Mouse (Mus musculus): ENCODE results near the gene Ptpn14. TPM values are rescaled to one million over a fixed set of nuclear protein-coding genes. Genes with fewer than 3 reads are reported as not detected.

Ptpn14 gene
- polyA plus RNA-seq, 1 experiment, result 14.1 TPM

DNA sequence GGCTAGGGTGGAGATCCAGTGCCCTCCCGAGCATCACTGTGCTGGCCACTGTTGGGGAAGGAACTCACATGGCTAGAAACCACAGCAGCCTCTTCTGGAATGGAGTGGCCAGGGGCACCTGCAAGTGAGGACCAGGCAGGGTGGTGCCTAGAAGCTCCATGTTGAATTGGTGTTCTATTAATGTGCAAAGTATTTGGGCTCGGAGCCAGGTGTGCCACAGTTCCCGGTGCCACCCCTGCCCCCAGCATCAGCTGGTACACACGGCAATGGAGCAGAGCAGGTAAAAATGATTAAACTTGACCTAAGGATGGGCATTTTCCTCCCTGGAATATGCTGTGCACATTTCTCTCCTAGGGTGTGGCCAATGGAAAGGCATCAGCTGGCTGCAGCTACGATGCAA lies 14.0 kb downstream of the Ptpn14 start:
- Histone ChIP-seq H3K4me3 (ENCODE audit: insufficient read depth, low read depth, low read length) (no peak overlapping the region), H3K4me1 (ENCODE audit: control insufficient read depth, insufficient read depth, insufficient read length, low read length) (peaks cover 19% of the 10 kb centered on the region)

GRCm38 (mm10) chr1:189743136-189743535 lies 15.1 kb downstream of the Ptpn14 start:
- Histone ChIP-seq H3K27ac (replicated peaks; ENCODE audit: low read depth, low read length) (no peak overlapping the region), H3K4me3 (ENCODE audit: insufficient read depth, low read depth, low read length) (no peak overlapping the region), H3K4me1 (ENCODE audit: control insufficient read depth, insufficient read depth, insufficient read length, low read length) (peaks cover 21% of the 10 kb centered on the region)

More for the DNA sequence above, 14.0 kb downstream of the Ptpn14 start:
- no peak overlapping the region for H3K27ac ChIP-seq (replicated peaks; ENCODE audit: low read depth, low read length)

- H3K4me3 ChIP-seq (ENCODE audit: insufficient read depth, low read depth, low read length), result no peak overlapping the region
- peaks cover 26% of the 10 kb centered on the region for H3K4me1 ChIP-seq (ENCODE audit: control insufficient read depth, insufficient read depth, insufficient read length, low read length)
- H3K27ac ChIP-seq (replicated peaks; ENCODE audit: low read depth, low read length), result peak overlapping the region; percentile 65
These were observed 17.0 kb downstream of the Ptpn14 start for GRCm38 (mm10) chr1:189744914-189745710.

DNA sequence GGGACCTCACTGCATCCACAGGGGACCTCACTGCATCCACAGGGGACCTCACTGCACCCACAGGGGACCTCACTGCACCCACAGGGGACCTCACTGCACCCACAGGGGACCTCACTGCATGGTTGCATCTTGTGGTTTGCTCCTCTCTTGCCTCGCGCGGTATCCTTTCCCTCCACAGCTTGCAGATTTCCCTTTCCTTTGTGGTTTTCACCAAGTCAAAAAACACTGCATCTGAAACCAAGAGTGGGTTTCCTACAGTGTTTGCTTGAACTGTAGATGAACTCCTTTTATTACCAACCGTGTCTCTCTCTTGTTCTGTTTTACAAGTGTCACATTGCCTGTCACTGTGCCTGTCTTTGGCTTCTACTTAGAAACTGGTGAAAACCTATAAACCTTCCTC lies 18.5 kb downstream of the Ptpn14 start:
- H3K4me1 ChIP-seq (ENCODE audit: control insufficient read depth, insufficient read depth, insufficient read length, low read length), result peaks cover 26% of the 10 kb centered on the region
- H3K4me3 ChIP-seq (ENCODE audit: insufficient read depth, low read depth, low read length), result no peak overlapping the region
- H3K27ac ChIP-seq (replicated peaks; ENCODE audit: low read depth, low read length), result 0 out of 2 replicates have a peak overlapping the region, but pooled peaks have one; percentile 0

DNA sequence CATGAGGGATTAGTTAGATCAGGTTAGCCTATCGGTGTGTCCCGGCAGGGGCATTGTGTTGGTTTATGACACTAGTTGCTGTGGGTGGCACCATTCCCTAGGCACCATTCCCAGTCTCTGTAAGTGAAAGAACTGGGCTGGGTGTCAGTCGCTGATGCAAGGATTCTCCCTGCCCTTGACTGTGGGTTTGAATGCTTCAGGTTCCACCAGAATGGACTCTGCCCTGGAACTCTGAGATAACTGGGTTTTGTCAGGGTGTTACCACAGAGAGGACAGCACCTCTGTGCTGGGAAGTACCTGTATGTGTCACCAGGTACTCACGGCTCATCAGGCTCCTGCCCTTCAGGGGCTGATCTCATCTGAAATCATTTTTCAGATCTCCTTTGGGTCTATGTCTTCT lies 21.7 kb downstream of the Ptpn14 start:
- Histone ChIP-seq H3K4me1 (ENCODE audit: control insufficient read depth, insufficient read depth, insufficient read length, low read length) (peaks cover 16% of the 10 kb centered on the region), H3K27ac (replicated peaks; ENCODE audit: low read depth, low read length) (0 out of 2 replicates have a peak overlapping the region, but pooled peaks have one; percentile 23), H3K4me3 (ENCODE audit: insufficient read depth, low read depth, low read length) (no peak overlapping the region)

DNA sequence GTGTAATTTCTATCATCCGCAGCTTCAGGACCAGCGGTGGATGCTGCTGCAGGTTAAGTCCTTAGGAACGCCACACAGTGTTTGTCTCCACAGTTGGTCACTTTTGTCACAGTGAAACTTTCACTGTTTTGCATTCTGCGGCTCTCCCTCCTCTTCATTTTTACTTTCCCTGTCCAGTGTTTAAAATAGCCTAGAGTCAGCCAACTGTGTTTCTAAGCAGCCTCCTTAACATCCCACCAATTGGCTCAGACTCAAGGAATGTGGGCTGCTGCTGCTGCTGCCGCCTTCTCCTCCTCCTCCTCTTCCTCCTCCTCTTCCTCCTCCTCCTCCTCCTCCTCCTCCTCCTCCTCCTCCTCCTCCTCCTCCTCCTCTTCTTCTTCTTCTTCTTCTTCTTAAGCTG lies 22.2 kb downstream of the Ptpn14 start:
- peaks cover 12% of the 10 kb centered on the region; the same call in 1 of the 2 replicates for H3K4me1 ChIP-seq (ENCODE audit: control insufficient read depth, insufficient read depth, insufficient read length, low read length)
- H3K27ac ChIP-seq (replicated peaks; ENCODE audit: low read depth, low read length), result 0 out of 2 replicates have a peak overlapping the region, but pooled peaks have one; percentile 23
- no peak overlapping the region for H3K4me3 ChIP-seq (ENCODE audit: insufficient read depth, low read depth, low read length)

- H3K4me1 ChIP-seq (ENCODE audit: control insufficient read depth, insufficient read depth, insufficient read length, low read length), result peaks cover 25% of the 10 kb centered on the region; the same call in 1 of the 2 replicates
- no peak overlapping the region for H3K27ac ChIP-seq (replicated peaks; ENCODE audit: low read depth, low read length)
- H3K4me3 ChIP-seq (ENCODE audit: insufficient read depth, low read depth, low read length), result no peak overlapping the region
These were observed 24.2 kb downstream of the Ptpn14 start for GRCm38 (mm10) chr1:189752245-189752644.

DNA sequence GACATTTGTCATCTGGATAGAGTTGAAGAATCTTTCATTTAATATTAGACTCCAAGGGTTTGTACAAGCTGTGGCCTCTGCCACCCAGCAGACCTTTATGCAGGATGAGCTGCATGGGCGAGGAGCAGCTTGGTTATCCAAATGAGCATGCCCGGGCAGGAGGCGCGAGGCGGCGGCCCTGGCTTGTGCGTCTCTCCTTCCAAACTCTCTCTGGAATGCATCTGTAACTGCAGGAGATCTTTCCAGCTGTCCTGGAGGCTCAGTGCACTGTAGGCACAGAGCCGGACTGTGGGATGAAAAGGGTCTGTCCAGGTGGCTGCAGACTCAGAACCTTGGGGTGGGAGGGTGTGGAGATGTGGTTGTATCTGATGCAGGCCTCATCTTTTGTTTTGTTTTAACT lies 27.0 kb downstream of the Ptpn14 start:
- no peak overlapping the region for H3K27ac ChIP-seq (replicated peaks; ENCODE audit: low read depth, low read length)
- no peak overlapping the region for H3K4me3 ChIP-seq (ENCODE audit: insufficient read depth, low read depth, low read length)
- peaks cover 16% of the 10 kb centered on the region; the same call in 1 of the 2 replicates for H3K4me1 ChIP-seq (ENCODE audit: control insufficient read depth, insufficient read depth, insufficient read length, low read length)

DNA sequence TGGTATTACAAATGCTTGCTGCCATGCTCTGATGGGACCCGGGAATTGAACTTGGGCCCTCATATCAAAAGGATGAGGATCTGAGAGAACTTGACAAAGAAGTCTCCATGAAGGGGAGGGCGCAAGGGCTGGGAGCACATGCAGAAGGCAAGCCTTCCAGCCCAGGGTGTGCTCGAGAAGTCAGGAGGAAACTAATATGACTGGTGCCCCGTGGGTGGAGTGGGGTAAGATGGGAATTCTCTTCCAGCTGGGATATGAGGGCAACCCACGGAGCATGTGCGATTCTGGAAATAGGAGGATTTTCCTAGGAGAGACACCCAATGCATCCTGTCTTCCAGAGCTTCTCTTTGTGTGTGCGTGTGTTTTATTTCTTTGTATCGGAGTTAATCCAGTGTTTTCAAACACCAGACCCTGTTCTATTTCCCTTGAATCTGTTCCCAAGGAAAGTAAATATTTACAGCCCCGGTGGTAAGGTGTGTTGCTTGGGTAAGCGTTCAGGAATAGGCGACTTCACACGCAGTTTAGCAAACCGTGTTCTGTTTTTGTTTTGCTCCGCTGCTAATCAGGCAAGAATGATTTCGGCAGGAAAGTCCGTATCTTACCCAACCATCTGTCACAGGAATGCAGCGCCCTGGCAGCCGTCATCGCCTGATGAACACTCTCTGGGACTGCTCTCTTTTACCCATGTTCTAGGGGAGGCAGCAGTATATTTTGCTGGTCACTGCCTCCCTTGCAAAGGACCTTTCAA lies 28.4 kb downstream of the Ptpn14 start:
- Histone ChIP-seq H3K4me3 (ENCODE audit: insufficient read depth, low read depth, low read length) (peak overlapping the region; percentile 4; the same call in 1 of the 2 replicates), H3K27ac (replicated peaks; ENCODE audit: low read depth, low read length) (no peak overlapping the region; the same call in 1 of the 2 replicates), H3K4me1 (ENCODE audit: control insufficient read depth, insufficient read depth, insufficient read length, low read length) (peaks cover 14% of the 10 kb centered on the region; the same call in 1 of the 2 replicates)

DNA sequence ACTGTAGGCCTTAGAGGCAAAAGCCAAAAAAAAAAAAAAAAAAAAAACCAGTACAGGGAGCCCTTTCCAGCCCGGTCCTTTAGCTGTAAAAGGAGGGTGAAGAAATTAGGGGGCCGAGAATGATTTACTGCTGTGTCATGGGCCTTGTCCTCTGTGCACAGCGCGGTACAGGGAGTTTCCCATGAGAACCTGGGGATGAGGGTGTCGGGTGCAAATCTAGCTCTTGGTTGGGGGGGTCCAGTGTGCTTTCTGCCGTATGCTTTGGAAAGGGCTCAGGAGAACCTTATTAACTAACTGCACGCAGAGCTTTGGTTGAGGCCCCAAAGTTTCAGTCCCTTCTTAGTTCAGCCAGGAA lies 29.0 kb downstream of the Ptpn14 start:
- Histone ChIP-seq H3K4me3 (ENCODE audit: insufficient read depth, low read depth, low read length) (no peak overlapping the region), H3K27ac (replicated peaks; ENCODE audit: low read depth, low read length) (no peak overlapping the region; the same call in 1 of the 2 replicates), H3K4me1 (ENCODE audit: control insufficient read depth, insufficient read depth, insufficient read length, low read length) (peaks cover 14% of the 10 kb centered on the region; the same call in 1 of the 2 replicates)

- H3K4me3 ChIP-seq (ENCODE audit: insufficient read depth, low read depth, low read length), result no peak overlapping the region
- H3K4me1 ChIP-seq (ENCODE audit: control insufficient read depth, insufficient read depth, insufficient read length, low read length), result peaks cover 13% of the 10 kb centered on the region; the same call in 1 of the 2 replicates
- H3K27ac ChIP-seq (replicated peaks; ENCODE audit: low read depth, low read length), result no peak overlapping the region
These were observed 33.5 kb downstream of the Ptpn14 start for GRCm38 (mm10) chr1:189761581-189762021.

DNA sequence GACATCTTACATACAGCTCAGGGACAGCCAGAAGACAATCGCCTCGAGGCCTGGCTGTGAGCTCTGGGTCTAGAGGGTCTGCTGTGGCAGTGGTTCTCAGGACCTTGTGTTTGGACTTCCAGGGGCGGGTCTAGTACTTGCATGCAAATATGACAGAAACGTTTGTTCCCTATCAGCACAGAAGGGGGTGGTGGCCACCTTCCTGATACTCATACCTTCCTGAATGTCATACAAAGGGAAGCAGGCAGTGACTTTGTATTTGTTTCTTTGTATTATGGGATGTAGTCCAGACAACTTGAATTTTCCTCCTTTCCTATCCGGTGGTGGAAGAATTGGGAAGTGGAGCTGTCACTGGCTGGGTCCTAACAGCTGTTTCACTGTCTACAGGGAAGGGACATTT lies 36.2 kb downstream of the Ptpn14 start:
- Histone ChIP-seq H3K4me1 (ENCODE audit: control insufficient read depth, insufficient read depth, insufficient read length, low read length) (peaks cover 8% of the 10 kb centered on the region; the same call in 1 of the 2 replicates), H3K27ac (replicated peaks; ENCODE audit: low read depth, low read length) (no peak overlapping the region)

GRCm38 (mm10) chr1:189767164-189767563 lies 39.1 kb downstream of the Ptpn14 start:
- H3K4me1 ChIP-seq (ENCODE audit: control insufficient read depth, insufficient read depth, insufficient read length, low read length), result peaks cover 16% of the 10 kb centered on the region
- no peak overlapping the region for H3K27ac ChIP-seq (replicated peaks; ENCODE audit: low read depth, low read length)
- H3K4me3 ChIP-seq (ENCODE audit: insufficient read depth, low read depth, low read length), result no peak overlapping the region

More for the DNA sequence above, 36.2 kb downstream of the Ptpn14 start:
- no peak overlapping the region for H3K4me3 ChIP-seq (ENCODE audit: insufficient read depth, low read depth, low read length)

DNA sequence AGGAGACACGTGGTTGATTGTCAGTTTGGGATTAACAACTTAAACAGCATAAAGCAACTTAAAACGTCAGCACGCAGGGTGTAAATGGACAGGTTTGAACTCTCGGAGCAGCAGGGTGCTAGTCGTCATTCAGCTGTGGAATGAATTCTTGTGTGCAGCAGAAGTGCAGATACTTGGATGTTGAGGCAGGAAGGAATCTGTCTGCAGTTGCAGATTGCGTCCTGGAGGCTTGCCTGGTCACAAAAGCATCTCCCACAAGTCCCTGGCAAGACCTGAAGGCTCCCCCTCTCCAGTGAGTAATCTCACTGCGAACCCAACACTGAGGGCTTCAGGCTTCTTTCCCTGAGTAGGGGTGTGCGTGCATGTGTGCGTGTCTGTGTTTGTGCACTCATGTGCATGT lies 39.8 kb downstream of the Ptpn14 start:
- Histone ChIP-seq H3K4me3 (ENCODE audit: insufficient read depth, low read depth, low read length) (no peak overlapping the region), H3K27ac (replicated peaks; ENCODE audit: low read depth, low read length) (no peak overlapping the region), H3K4me1 (ENCODE audit: control insufficient read depth, insufficient read depth, insufficient read length, low read length) (peaks cover 15% of the 10 kb centered on the region)

DNA sequence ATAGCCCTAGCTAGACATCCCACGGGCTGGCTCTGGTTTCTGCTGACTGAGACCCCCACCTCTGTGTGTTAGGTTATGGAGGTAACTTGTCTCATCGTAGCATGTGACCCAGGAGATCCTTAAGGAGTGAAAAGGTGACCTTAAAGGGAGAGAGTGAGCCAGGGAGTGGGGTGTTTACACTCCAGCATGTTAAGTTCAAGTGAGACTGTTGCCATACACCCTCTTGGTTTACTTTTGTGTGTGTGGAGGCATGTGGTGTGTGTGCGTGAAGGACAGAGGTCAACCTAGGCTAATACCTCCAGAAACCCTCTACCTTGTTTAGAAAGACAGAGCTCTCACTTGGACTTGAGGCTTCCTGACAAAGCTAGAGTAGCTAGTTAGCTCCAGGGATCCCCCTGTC lies 42.4 kb downstream of the Ptpn14 start:
- Histone ChIP-seq H3K4me1 (ENCODE audit: control insufficient read depth, insufficient read depth, insufficient read length, low read length) (peaks cover 15% of the 10 kb centered on the region), H3K4me3 (ENCODE audit: insufficient read depth, low read depth, low read length) (no peak overlapping the region), H3K27ac (replicated peaks; ENCODE audit: low read depth, low read length) (no peak overlapping the region)

All from brown adipose tissue, adult 24 weeks (tissue).